21 mouse cellular contexts compared by ENCODE assay signal in the genomic region with DNA sequence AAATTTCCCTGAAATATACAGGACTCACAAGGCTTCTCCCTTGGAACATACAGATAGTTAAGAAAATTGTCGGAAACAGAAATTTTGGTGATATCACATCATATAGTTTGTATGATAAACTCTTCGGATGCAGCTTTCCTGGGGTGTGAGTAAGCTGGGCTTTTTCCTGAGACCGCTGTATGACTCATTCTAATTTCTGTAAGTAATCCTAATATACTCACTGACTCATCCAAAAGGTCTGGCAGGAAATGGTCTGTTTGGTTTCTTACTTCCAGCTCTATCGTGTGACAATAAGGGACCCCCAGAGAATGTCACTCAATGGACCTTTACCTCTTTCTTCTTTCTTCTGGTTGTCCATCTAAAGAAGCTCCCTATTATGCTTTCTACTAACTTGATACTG.
DNase-seq lines count a peak whose midpoint lies in the region; ATAC-seq and TF ChIP-seq lines count a peak whose summit lies in the region.
"Had no signal": no experiment of that assay in that cellular context is flagged by ENCODE, and none has a peak within 500 bp of the region (broad histone marks: within the 10 kb centered on the region; RNA-seq: fewer than 3 reads in every experiment).

No protein-coding gene starts in this region.

- H3K27me3 ChIP-seq in C2C12 (ENCODE audit: control insufficient read depth, insufficient read depth, insufficient read length) (no peaks in the 10 kb centered on the region), myocyte (ENCODE audit: control insufficient read depth, insufficient read depth, insufficient read length) (no peaks in the 10 kb centered on the region)
- no peaks in the 10 kb centered on the region for H3K27me3 ChIP-seq in cerebellum, adult 2 months (ENCODE audit: control insufficient read depth, insufficient read depth, low read length)
- H3K27me3 ChIP-seq in heart, embryonic 12.5 days (replicated peaks), result no peaks in the 10 kb centered on the region
- H3K27me3 ChIP-seq: embryonic facial prominence, embryonic 12.5 days; forebrain, embryonic 13.5 days; forebrain, embryonic 15.5 days had no signal

- H3K36me3 ChIP-seq in C2C12 (ENCODE audit: control insufficient read depth, insufficient read depth) (no peaks in the 10 kb centered on the region), myocyte (ENCODE audit: control insufficient read depth, insufficient read depth) (no peaks in the 10 kb centered on the region)
- no peaks in the 10 kb centered on the region for H3K36me3 ChIP-seq in heart, embryonic 12.5 days
- H3K36me3 ChIP-seq: embryonic facial prominence, embryonic 10.5 days; embryonic facial prominence, embryonic 12.5 days; forebrain, embryonic 15.5 days had no signal

- H3K4me1 ChIP-seq in cerebellum, adult 2 months (ENCODE audit: control insufficient read depth, insufficient read depth, low read length), result no peaks in the 10 kb centered on the region
- no peaks in the 10 kb centered on the region for H3K4me1 ChIP-seq in heart, embryonic 12.5 days (replicated peaks)
- H3K4me1 ChIP-seq: embryonic facial prominence, embryonic 10.5 days; embryonic facial prominence, embryonic 12.5 days; forebrain, embryonic 13.5 days; forebrain, embryonic 15.5 days had no signal

- H3K79me2 ChIP-seq in C2C12 (ENCODE audit: control insufficient read depth, insufficient read depth) (no peaks in the 10 kb centered on the region), myocyte (ENCODE audit: control insufficient read depth, insufficient read depth) (no peaks in the 10 kb centered on the region)

- WGBS in cerebellum, adult 2 months, result 90% methylated on average over 4 of the region's 4 CpGs
- 68% methylated on average over 4 of the region's 4 CpGs for WGBS in heart, embryonic 12.5 days

- no peak overlapping the region for H3K9ac ChIP-seq in heart, embryonic 12.5 days
- H3K9ac ChIP-seq: embryonic facial prominence, embryonic 12.5 days; forebrain, embryonic 13.5 days; forebrain, embryonic 15.5 days; forebrain, postnatal 0 days had no signal

- H3K79me3 ChIP-seq in C2C12 (ENCODE audit: low read depth), result no peaks in the 10 kb centered on the region

- peak overlapping the region; percentile 5 for H3K4me2 ChIP-seq in myocyte (ENCODE audit: low read depth)
- H3K4me2 ChIP-seq in heart, embryonic 12.5 days, result no peak overlapping the region
- H3K4me2 ChIP-seq: embryonic facial prominence, embryonic 12.5 days; forebrain, embryonic 13.5 days; forebrain, embryonic 15.5 days had no signal

- ATAC-seq in heart, embryonic 12.5 days (ENCODE audit: insufficient number of reproducible peaks, low FRiP score), result no peak
- ATAC-seq: forebrain, embryonic 13.5 days; forebrain, embryonic 15.5 days; forebrain, postnatal 0 days had no signal

- no peak overlapping the region for H3K27ac ChIP-seq in cerebellum, adult 2 months (ENCODE audit: insufficient read depth, low read length)
- H3K27ac ChIP-seq in heart, embryonic 12.5 days (ENCODE audit: poor library complexity, severe bottlenecking), result no peak overlapping the region
- H3K27ac ChIP-seq: embryonic facial prominence, embryonic 10.5 days; embryonic facial prominence, embryonic 12.5 days; forebrain, embryonic 13.5 days; forebrain, embryonic 15.5 days had no signal

- no peak for TF ChIP-seq POLR2A in myocyte (IDR thresholded peaks at IDR 0.05; ENCODE audit: insufficient read length, low read depth)
- no peak for TF ChIP-seq POLR2A in cerebellum, adult 2 months (IDR thresholded peaks at IDR 0.05; ENCODE audit: borderline replicate concordance, insufficient read depth, low read length)

- H3ac ChIP-seq in C2C12 (ENCODE audit: control insufficient read depth, insufficient read length, low read depth), result no peak overlapping the region
- H3ac ChIP-seq in myocyte (ENCODE audit: control insufficient read depth, insufficient read length), result no peak overlapping the region

- peak; percentile 7 for DNase-seq in 3T3-L1 (ENCODE audit: low read depth, low spot score)
- no peak for DNase-seq in cerebellum, adult 2 months
- DNase-seq in testis, postnatal 14 days (ENCODE audit: low spot score), result no peak
- DNase-seq: adrenal gland, adult 2 months; adrenal gland, postnatal 10 days; adrenal gland, postnatal 25 days; B cell, adult 2 months; cerebellum, adult 11-12 months; cerebellum, adult 8-10 months; cerebellum, adult 9-11 months; cerebellum, postnatal 14 days; cerebellum, postnatal 36 days; embryo, embryonic 11 days; forebrain, postnatal 0 days had no signal

- no peak overlapping the region for H3K4me3 ChIP-seq in C2C12 (ENCODE audit: insufficient read depth, poor library complexity, severe bottlenecking)
- no peak overlapping the region for H3K4me3 ChIP-seq in myocyte
- no peak overlapping the region for H3K4me3 ChIP-seq in cerebellum, adult 2 months (replicated peaks; ENCODE audit: insufficient read depth, low read depth, low read length)
- H3K4me3 ChIP-seq in heart, embryonic 12.5 days, result no peak overlapping the region
- H3K4me3 ChIP-seq: embryonic facial prominence, embryonic 10.5 days; embryonic facial prominence, embryonic 12.5 days; forebrain, embryonic 13.5 days; forebrain, embryonic 15.5 days had no signal

- no peak for TF ChIP-seq CTCF in C2C12 (IDR thresholded peaks at IDR 0.05; ENCODE audit: control insufficient read depth, insufficient read depth, insufficient read length)
- no peak for TF ChIP-seq CTCF in cerebellum, adult 2 months (IDR thresholded peaks at IDR 0.05; ENCODE audit: borderline replicate concordance, insufficient read depth, low read depth, low read length)

- H3K9me3 ChIP-seq in heart, embryonic 12.5 days (replicated peaks), result no peaks in the 10 kb centered on the region
- H3K9me3 ChIP-seq: embryonic facial prominence, embryonic 10.5 days; embryonic facial prominence, embryonic 12.5 days; forebrain, embryonic 13.5 days; forebrain, embryonic 15.5 days had no signal

TF ChIP-seq in C2C12, 6 proteins besides CTCF, POLR2A, EP300 and RAD21:
- TF ChIP-seq CEBPB (IDR thresholded peaks at IDR 0.05; ENCODE audit: low read depth) (no peak), FOSL1 (IDR thresholded peaks at IDR 0.05; ENCODE audit: insufficient read depth, low read length, poor library complexity, severe bottlenecking) (peak; percentile 87)

TF ChIP-seq in myocyte, 11 proteins besides CTCF, POLR2A, EP300 and RAD21:
- TF ChIP-seq POLR2AphosphoS2 (IDR thresholded peaks at IDR 0.05; ENCODE audit: insufficient read length, low read depth), result no peak
